Mouse (Mus musculus): ENCODE results near the gene Eps15l1. TPM values are rescaled to one million over a fixed set of nuclear protein-coding genes. Genes with fewer than 3 reads are reported as not detected.

The Eps15l1 gene
- 22.8 TPM for polyA plus RNA-seq (2012; fragmentation: generic; extraction: Trizol)

DNA sequence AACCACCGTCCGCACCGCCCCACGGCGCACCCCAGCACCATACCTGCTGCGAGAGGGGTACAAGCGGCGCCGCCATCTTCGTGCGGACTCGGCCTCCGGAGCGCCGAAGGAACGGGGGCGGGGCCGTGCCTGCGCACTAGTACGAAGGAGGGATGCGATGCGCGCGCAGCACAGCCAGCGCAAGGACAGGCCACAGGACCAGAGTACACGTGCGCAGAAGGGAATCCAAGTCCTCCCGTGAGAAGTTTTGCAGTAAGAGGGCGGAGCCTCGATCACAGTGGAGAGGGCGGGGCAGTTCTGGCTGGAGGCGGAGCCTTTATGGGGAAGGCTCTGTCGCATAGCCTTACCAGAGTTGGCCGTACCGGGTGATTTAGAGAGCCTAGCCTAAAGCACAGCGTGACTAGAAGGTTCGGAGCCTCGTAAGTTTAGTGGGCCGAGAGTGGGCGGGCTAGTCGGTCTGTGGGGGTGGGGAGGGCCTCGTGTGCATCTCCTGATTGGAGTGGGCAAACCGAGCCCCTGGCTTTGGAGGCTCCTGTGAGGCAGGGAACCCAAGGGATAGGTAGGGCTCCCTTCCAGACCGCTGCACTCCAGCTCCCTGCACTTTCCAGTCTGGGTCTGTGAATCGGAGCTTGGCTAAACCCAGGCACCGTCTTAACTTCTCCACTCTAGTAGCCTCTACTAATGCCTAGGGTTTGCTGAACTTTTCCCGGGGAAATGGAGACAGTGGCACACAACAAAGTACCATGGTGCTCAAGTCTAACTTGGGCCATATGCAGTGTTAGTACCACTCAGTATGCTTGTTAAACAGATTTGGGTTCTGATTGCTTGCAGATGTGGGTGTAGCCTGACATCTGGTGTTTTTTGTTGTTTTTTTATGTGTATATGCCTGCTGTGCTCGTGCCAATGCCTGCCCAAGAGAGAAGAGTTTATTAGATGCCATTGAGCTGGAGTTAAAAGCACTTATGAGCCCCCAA lies at the start of gene Eps15l1:
TSS of gene Eps15l1 (minus strand) at position 99 of the 974 bp plus-strand sequence.
- Histone ChIP-seq H3K79me2 (ENCODE audit: control insufficient read depth, insufficient read depth) (peaks cover 42% of the 10 kb centered on the region), H3K27me3 (ENCODE audit: control insufficient read depth, insufficient read depth, insufficient read length) (no peaks in the 10 kb centered on the region), H3K4me2 (ENCODE audit: low read depth) (peak within 1 kb of the TSS; percentile 96), H3K4me3 (peak within 1 kb of the TSS; percentile 27), H3K36me3 (ENCODE audit: control insufficient read depth, insufficient read depth) (no peaks in the 10 kb centered on the region), H3ac (ENCODE audit: control insufficient read depth, insufficient read length) (peak within 1 kb of the TSS; percentile 79)
- TF ChIP-seq USF1 (IDR thresholded peaks at IDR 0.05; ENCODE audit: low read depth) (peak; percentile 63), CEBPB (IDR thresholded peaks at IDR 0.05; ENCODE audit: insufficient read depth, poor library complexity, severe bottlenecking) (no peak), POLR2AphosphoS2 (IDR thresholded peaks at IDR 0.05; ENCODE audit: insufficient read length, low read depth) (peak; percentile 85), MAX (IDR thresholded peaks at IDR 0.05; ENCODE audit: low read depth) (no peak), MYOG (IDR thresholded peaks at IDR 0.05; ENCODE audit: control insufficient read depth in 1 of 3, insufficient read depth in 1 of 3, insufficient read length in 2 of 3, low read depth in 2 of 3) (no peak), SRF (IDR thresholded peaks at IDR 0.05; ENCODE audit: control insufficient read depth, insufficient read length, low read depth) (no peak), TCF3 (IDR thresholded peaks at IDR 0.05; ENCODE audit: insufficient read length, low read depth) (no peak), E2F4 (IDR thresholded peaks at IDR 0.05; ENCODE audit: insufficient read depth) (no peak), MYOD1 (IDR thresholded peaks at IDR 0.05; ENCODE audit: control insufficient read depth in 1 of 3, insufficient read length in 2 of 3, low read depth in 2 of 3) (no peak), TCF12 (IDR thresholded peaks at IDR 0.05; ENCODE audit: insufficient read depth, poor library complexity, severe bottlenecking) (no peak), POLR2A (IDR thresholded peaks at IDR 0.05; ENCODE audit: insufficient read length, low read depth) (peak; percentile 86), REST (IDR thresholded peaks at IDR 0.05; ENCODE audit: insufficient read depth, insufficient read length) (no peak)

DNA sequence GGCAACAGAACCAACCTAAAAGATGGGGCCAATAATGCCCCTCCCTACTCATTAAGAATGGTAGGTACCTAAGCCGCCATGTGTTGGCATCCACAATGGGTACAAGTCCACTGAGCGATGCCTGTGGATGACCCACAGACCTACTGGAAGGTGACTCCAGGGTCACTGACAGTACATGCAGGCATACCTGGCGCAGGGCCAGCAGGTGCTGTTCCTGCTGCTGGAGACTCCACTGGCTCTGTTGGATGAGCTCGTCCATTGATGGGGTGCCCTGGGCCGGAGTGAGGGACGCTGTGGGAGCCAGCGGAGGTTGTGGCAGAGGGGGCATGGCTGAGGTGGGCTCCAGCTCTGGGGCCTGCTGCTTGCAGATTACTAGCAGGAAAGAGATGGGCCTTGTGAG lies 49.4 kb upstream of the Eps15l1 start:
- Histone ChIP-seq H3K36me3 (ENCODE audit: control insufficient read depth, insufficient read depth) (peaks cover 18% of the 10 kb centered on the region), H3K79me2 (ENCODE audit: control insufficient read depth, insufficient read depth) (peaks cover 24% of the 10 kb centered on the region), H3K4me3 (no peak overlapping the region), H3ac (ENCODE audit: control insufficient read depth, insufficient read length) (no peak overlapping the region), H3K4me2 (ENCODE audit: low read depth) (no peak overlapping the region), H3K27me3 (ENCODE audit: control insufficient read depth, insufficient read depth, insufficient read length) (no peaks in the 10 kb centered on the region)
- no peak for TF ChIP-seq E2F4 (IDR thresholded peaks at IDR 0.05; ENCODE audit: insufficient read depth)
- no peak for TF ChIP-seq USF1 (IDR thresholded peaks at IDR 0.05; ENCODE audit: low read depth)
- TF ChIP-seq POLR2AphosphoS2 (IDR thresholded peaks at IDR 0.05; ENCODE audit: insufficient read length, low read depth) = no peak
- TF ChIP-seq POLR2A (IDR thresholded peaks at IDR 0.05; ENCODE audit: insufficient read length, low read depth) = no peak

DNA sequence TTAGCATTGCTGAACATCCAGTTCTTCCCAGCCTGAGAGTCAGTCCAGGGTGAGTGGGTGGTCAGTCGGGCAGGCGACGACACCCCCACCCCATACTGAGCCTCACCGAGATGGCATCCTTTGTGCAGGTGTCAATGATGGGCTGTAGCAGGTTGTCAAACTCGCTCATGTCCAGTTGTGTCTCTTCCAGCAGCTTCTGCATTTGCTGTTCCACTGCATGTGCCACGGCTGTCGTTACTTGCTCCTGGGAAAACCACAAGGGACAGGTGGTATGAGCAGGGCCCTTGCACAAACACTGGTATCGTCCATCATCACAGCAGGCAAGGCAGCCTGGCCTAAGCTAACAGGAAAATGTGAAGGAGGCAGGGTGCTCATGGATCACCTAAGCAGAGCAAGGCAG lies 48.7 kb upstream of the Eps15l1 start:
- Histone ChIP-seq H3K27me3 (ENCODE audit: control insufficient read depth, insufficient read depth, insufficient read length) (no peaks in the 10 kb centered on the region), H3K4me2 (ENCODE audit: low read depth) (no peak overlapping the region), H3K36me3 (ENCODE audit: control insufficient read depth, insufficient read depth) (peaks cover 22% of the 10 kb centered on the region), H3K79me2 (ENCODE audit: control insufficient read depth, insufficient read depth) (peaks cover 24% of the 10 kb centered on the region), H3ac (ENCODE audit: control insufficient read depth, insufficient read length) (no peak overlapping the region), H3K4me3 (no peak overlapping the region)
- no peak for TF ChIP-seq REST (IDR thresholded peaks at IDR 0.05; ENCODE audit: insufficient read depth, insufficient read length)
- peak; percentile 84 for TF ChIP-seq TCF12 (IDR thresholded peaks at IDR 0.05; ENCODE audit: insufficient read depth, poor library complexity, severe bottlenecking)
- no peak for TF ChIP-seq MAX (IDR thresholded peaks at IDR 0.05; ENCODE audit: low read depth)
- no peak for TF ChIP-seq USF1 (IDR thresholded peaks at IDR 0.05; ENCODE audit: low read depth)
- TF ChIP-seq POLR2A (IDR thresholded peaks at IDR 0.05; ENCODE audit: insufficient read length, low read depth) = no peak
- TF ChIP-seq MYOD1 (IDR thresholded peaks at IDR 0.05; ENCODE audit: control insufficient read depth in 1 of 3, insufficient read length in 2 of 3, low read depth in 2 of 3) = peak in 2 of 3 experiments; percentile 88 to 89
- no peak for TF ChIP-seq CEBPB (IDR thresholded peaks at IDR 0.05; ENCODE audit: insufficient read depth, poor library complexity, severe bottlenecking)
- TF ChIP-seq TCF3 (IDR thresholded peaks at IDR 0.05; ENCODE audit: insufficient read length, low read depth) = peak; percentile 85
- no peak for TF ChIP-seq E2F4 (IDR thresholded peaks at IDR 0.05; ENCODE audit: insufficient read depth)
- no peak for TF ChIP-seq POLR2AphosphoS2 (IDR thresholded peaks at IDR 0.05; ENCODE audit: insufficient read length, low read depth)
- no peak for TF ChIP-seq SRF (IDR thresholded peaks at IDR 0.05; ENCODE audit: control insufficient read depth, insufficient read length, low read depth)
- peak; percentile 47 to 93 (median 84) for TF ChIP-seq MYOG (IDR thresholded peaks at IDR 0.05; ENCODE audit: control insufficient read depth in 1 of 3, insufficient read depth in 1 of 3, insufficient read length in 2 of 3, low read depth in 2 of 3)

DNA sequence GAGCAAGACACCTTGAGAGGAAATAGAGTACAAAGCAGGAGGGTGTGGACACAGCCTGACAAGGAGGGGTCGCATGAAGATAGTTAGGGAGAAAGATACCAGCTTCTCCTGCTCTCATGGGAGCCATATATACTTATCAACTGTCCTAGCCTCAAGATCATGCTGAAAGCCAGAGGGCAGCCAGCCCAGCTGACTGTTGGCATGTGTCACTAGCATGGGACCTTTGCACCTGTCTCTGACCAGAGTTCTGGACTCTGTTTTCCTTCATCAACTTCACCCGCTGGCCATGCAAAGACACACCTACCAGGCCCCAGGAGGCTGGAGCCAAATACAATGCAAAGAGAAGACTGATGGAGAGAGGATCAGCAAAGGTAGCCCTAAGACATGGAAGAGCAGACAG lies 48.0 kb upstream of the Eps15l1 start:
- Histone ChIP-seq H3ac (ENCODE audit: control insufficient read depth, insufficient read length) (no peak overlapping the region), H3K4me2 (ENCODE audit: low read depth) (peak overlapping the region; percentile 12), H3K36me3 (ENCODE audit: control insufficient read depth, insufficient read depth) (peaks cover 29% of the 10 kb centered on the region), H3K27me3 (ENCODE audit: control insufficient read depth, insufficient read depth, insufficient read length) (no peaks in the 10 kb centered on the region), H3K4me3 (no peak overlapping the region), H3K79me2 (ENCODE audit: control insufficient read depth, insufficient read depth) (peaks cover 19% of the 10 kb centered on the region)
- TF ChIP-seq MYOD1 (IDR thresholded peaks at IDR 0.05; ENCODE audit: control insufficient read depth in 1 of 3, insufficient read length in 2 of 3, low read depth in 2 of 3) (peak; percentile 76 to 89 (median 81)), CEBPB (IDR thresholded peaks at IDR 0.05; ENCODE audit: insufficient read depth, poor library complexity, severe bottlenecking) (no peak), SRF (IDR thresholded peaks at IDR 0.05; ENCODE audit: control insufficient read depth, insufficient read length, low read depth) (no peak), MYOG (IDR thresholded peaks at IDR 0.05; ENCODE audit: control insufficient read depth in 1 of 3, insufficient read depth in 1 of 3, insufficient read length in 2 of 3, low read depth in 2 of 3) (peak; percentile 72 to 92 (median 84)), E2F4 (IDR thresholded peaks at IDR 0.05; ENCODE audit: insufficient read depth) (no peak), REST (IDR thresholded peaks at IDR 0.05; ENCODE audit: insufficient read depth, insufficient read length) (no peak), USF1 (IDR thresholded peaks at IDR 0.05; ENCODE audit: low read depth) (no peak), TCF3 (IDR thresholded peaks at IDR 0.05; ENCODE audit: insufficient read length, low read depth) (peak; percentile 73), POLR2A (IDR thresholded peaks at IDR 0.05; ENCODE audit: insufficient read length, low read depth) (no peak), TCF12 (IDR thresholded peaks at IDR 0.05; ENCODE audit: insufficient read depth, poor library complexity, severe bottlenecking) (peak; percentile 80), MAX (IDR thresholded peaks at IDR 0.05; ENCODE audit: low read depth) (no peak), POLR2AphosphoS2 (IDR thresholded peaks at IDR 0.05; ENCODE audit: insufficient read length, low read depth) (no peak)
